10 mouse cellular contexts compared by ENCODE assay signal in genomic region chr6:77222849-77223638, GRCm38 (mm10). TPM values are rescaled to one million over a fixed set of nuclear protein-coding genes. Genes with fewer than 3 reads are reported as not detected.
A peak's percentile ranks its signal among the peaks of the same experiment; 100 is the strongest.
DNase-seq lines count a peak whose midpoint lies in the region; ATAC-seq lines count a peak whose summit lies in the region.
"Had no signal": no experiment of that assay in that cellular context is flagged by ENCODE, and none has a peak within 500 bp of the region (broad histone marks: within the 10 kb centered on the region; RNA-seq: fewer than 3 reads in every experiment).

No protein-coding gene starts in this region.

- DNase-seq in adrenal gland, postnatal 10 days: peak; percentile 64
- DNase-seq in cerebellum, adult 18-20 months: peak; percentile 37 to 41
- DNase-seq in hindbrain, embryonic 14.5 days (ENCODE audit: low spot score): peak; percentile 51
- DNase-seq in midbrain, embryonic 11.5 days (ENCODE audit: low spot score, missing footprints): no peak
- DNase-seq in heart, postnatal 4 days: no peak
- no peak for DNase-seq in gastrocnemius, postnatal 25 days
- DNase-seq in testis, postnatal 14 days (ENCODE audit: low spot score): no peak

- H3K4me1 ChIP-seq in hindbrain, embryonic 14.5 days (replicated peaks; ENCODE audit: control insufficient read depth, insufficient read depth, low read length): peaks cover 8% of the 10 kb centered on the region
- H3K4me1 ChIP-seq in midbrain, embryonic 11.5 days (ENCODE audit: control insufficient read depth, insufficient read depth, low read length): peaks cover 8% of the 10 kb centered on the region
- H3K4me1 ChIP-seq: embryonic facial prominence, embryonic 12.5 days had no signal

- peak; percentile 90 for ATAC-seq in hindbrain, embryonic 14.5 days (ENCODE audit: low FRiP score)
- peak; percentile 76 for ATAC-seq in midbrain, embryonic 11.5 days (ENCODE audit: low FRiP score)
- no peak for ATAC-seq in megakaryocyte-erythroid progenitor cell, adult 5-6 weeks (replicated peaks; ENCODE audit: low FRiP score, low TSS enrichment, poor library complexity, severe bottlenecking)
- ATAC-seq: Patski had no signal

- H3K36me3 ChIP-seq in hindbrain, embryonic 14.5 days (replicated peaks; ENCODE audit: control insufficient read depth, insufficient read depth): no peaks in the 10 kb centered on the region
- no peaks in the 10 kb centered on the region for H3K36me3 ChIP-seq in midbrain, embryonic 11.5 days (ENCODE audit: control insufficient read depth, insufficient read depth, low read length)
- H3K36me3 ChIP-seq: embryonic facial prominence, embryonic 12.5 days had no signal

- WGBS in hindbrain, embryonic 14.5 days: 26% methylated on average over 16 of the region's 16 CpGs
- WGBS in midbrain, embryonic 11.5 days: 31% methylated on average over 16 of the region's 16 CpGs

- no peak overlapping the region for H3K9ac ChIP-seq in hindbrain, embryonic 14.5 days
- no peak overlapping the region for H3K9ac ChIP-seq in midbrain, embryonic 11.5 days (ENCODE audit: low read length)
- H3K9ac ChIP-seq: embryonic facial prominence, embryonic 12.5 days had no signal

- no peaks in the 10 kb centered on the region for H3K9me3 ChIP-seq in hindbrain, embryonic 14.5 days (ENCODE audit: control insufficient read depth, low read length)
- no peaks in the 10 kb centered on the region for H3K9me3 ChIP-seq in midbrain, embryonic 11.5 days (ENCODE audit: control insufficient read depth, low read length)
- H3K9me3 ChIP-seq: embryonic facial prominence, embryonic 12.5 days had no signal

- no peak overlapping the region for H3K4me3 ChIP-seq in hindbrain, embryonic 14.5 days (replicated peaks; ENCODE audit: low read length)
- no peak overlapping the region for H3K4me3 ChIP-seq in midbrain, embryonic 11.5 days (ENCODE audit: low read depth, low read length)
- H3K4me3 ChIP-seq: embryonic facial prominence, embryonic 12.5 days had no signal

- H3K4me2 ChIP-seq in hindbrain, embryonic 14.5 days (replicated peaks): peak overlapping the region; percentile 33
- no peak overlapping the region for H3K4me2 ChIP-seq in midbrain, embryonic 11.5 days
- H3K4me2 ChIP-seq: embryonic facial prominence, embryonic 12.5 days had no signal

- H3K27ac ChIP-seq in hindbrain, embryonic 14.5 days: no peak overlapping the region
- H3K27ac ChIP-seq in midbrain, embryonic 11.5 days (ENCODE audit: low read depth, low read length): no peak overlapping the region
- H3K27ac ChIP-seq: embryonic facial prominence, embryonic 12.5 days had no signal

- no peaks in the 10 kb centered on the region for H3K27me3 ChIP-seq in hindbrain, embryonic 14.5 days (ENCODE audit: control insufficient read depth, insufficient read depth, low read length)
- no peaks in the 10 kb centered on the region for H3K27me3 ChIP-seq in midbrain, embryonic 11.5 days (ENCODE audit: control insufficient read depth, insufficient read depth, low read length)
- H3K27me3 ChIP-seq: embryonic facial prominence, embryonic 12.5 days; Patski had no signal

RNA-seq across cellular contexts. Expression of gene Lrrtm1, which starts 19.4 kb away (rescaled TPM):
- total RNA-seq in adrenal gland, postnatal 10 days (2021): 1 to 10 TPM in 1 of 2 experiments, under 1 TPM in 1; 0.84 to 1.2 TPM
- 41.6 and 47.2 TPM in 2 replicates for polyA plus RNA-seq in hindbrain, embryonic 14.5 days (2014; fragmentation: Nextera tagmentation; extraction: Ambion mirVana)
- 7.9 and 8.8 TPM in 2 replicates for polyA plus RNA-seq in midbrain, embryonic 11.5 days (2014; fragmentation: Nextera tagmentation; extraction: Ambion mirVana)
- under 1 TPM; 0.36 to 0.60 TPM for total RNA-seq in heart, postnatal 4 days (2021)
- not detected in 2 replicates for total RNA-seq in megakaryocyte-erythroid progenitor cell, adult 5-6 weeks (2014; fragmentation: Nextera tagmentation)
- total RNA-seq in megakaryocyte-erythroid progenitor cell, adult 5-6 weeks (2017): not detected in 2 replicates
- total RNA-seq in gastrocnemius, postnatal 25 days (2021): not detected

Comparison
In these comparisons a context has a peak if more than half of its experiments do, and no peak if none do; other contexts are left out.
1. DNase-seq: peak in adrenal gland, postnatal 10 days (single experiment), cerebellum, adult 18-20 months (2 of 2) and hindbrain, embryonic 14.5 days (single experiment); none in midbrain, embryonic 11.5 days (single experiment), heart, postnatal 4 days (single experiment), gastrocnemius, postnatal 25 days (single experiment) and testis, postnatal 14 days (single experiment).